Mouse (Mus musculus): ENCODE measurements around the gene Depdc1b. TPM values are rescaled to one million over a fixed set of nuclear protein-coding genes. Genes with fewer than 3 reads are reported as not detected.

Gene Depdc1b
- polyA plus RNA-seq, 1 experiment: 3.7 TPM

DNA sequence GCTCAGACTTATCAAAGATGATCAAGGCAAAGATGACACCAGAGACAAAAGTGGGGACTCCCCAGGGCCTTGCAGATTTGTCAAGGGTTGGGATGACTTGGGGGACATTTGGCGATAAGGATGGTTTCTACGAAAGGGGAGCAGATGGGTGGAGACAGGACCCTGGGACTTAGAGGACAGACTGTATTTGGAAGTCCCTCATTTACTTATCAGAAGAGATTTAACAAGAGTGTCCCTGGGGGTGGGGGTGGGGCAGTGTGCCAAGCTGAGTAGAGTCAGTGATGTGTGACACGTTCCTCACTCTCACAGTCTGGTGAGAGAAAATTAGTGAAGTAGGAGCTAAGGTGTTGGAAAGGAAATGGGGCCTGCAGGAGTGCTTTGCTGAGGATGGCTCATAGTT, 42.1 kb downstream of the Depdc1b start:
- H3K36me3 ChIP-seq (ENCODE audit: control insufficient read depth, insufficient read depth): no peaks in the 10 kb centered on the region
- H3K27me3 ChIP-seq (ENCODE audit: control insufficient read depth, insufficient read depth, insufficient read length): no peaks in the 10 kb centered on the region
- H3K79me2 ChIP-seq (ENCODE audit: control insufficient read depth, insufficient read depth): no peaks in the 10 kb centered on the region
- H3ac ChIP-seq (ENCODE audit: control insufficient read depth, insufficient read length): no peak overlapping the region
- no peak overlapping the region for H3K4me2 ChIP-seq (ENCODE audit: low read depth)
- TF ChIP-seq TCF12 (IDR thresholded peaks at IDR 0.05; ENCODE audit: insufficient read depth, poor library complexity, severe bottlenecking): no peak
- TF ChIP-seq USF1 (IDR thresholded peaks at IDR 0.05; ENCODE audit: low read depth): no peak
- TF ChIP-seq POLR2A (IDR thresholded peaks at IDR 0.05; ENCODE audit: insufficient read length, low read depth): no peak
- TF ChIP-seq REST (IDR thresholded peaks at IDR 0.05; ENCODE audit: insufficient read depth, insufficient read length): no peak
- TF ChIP-seq E2F4 (IDR thresholded peaks at IDR 0.05; ENCODE audit: insufficient read depth): no peak
- TF ChIP-seq MAX (IDR thresholded peaks at IDR 0.05; ENCODE audit: low read depth): no peak
- TF ChIP-seq POLR2AphosphoS2 (IDR thresholded peaks at IDR 0.05; ENCODE audit: insufficient read length, low read depth): no peak
- TF ChIP-seq CEBPB (IDR thresholded peaks at IDR 0.05; ENCODE audit: insufficient read depth, poor library complexity, severe bottlenecking): no peak
- TF ChIP-seq TCF3 (IDR thresholded peaks at IDR 0.05; ENCODE audit: insufficient read length, low read depth): no peak
- no peak for TF ChIP-seq SRF (IDR thresholded peaks at IDR 0.05; ENCODE audit: control insufficient read depth, insufficient read length, low read depth)
- H3K4me3 ChIP-seq: no peak overlapping the region

DNA sequence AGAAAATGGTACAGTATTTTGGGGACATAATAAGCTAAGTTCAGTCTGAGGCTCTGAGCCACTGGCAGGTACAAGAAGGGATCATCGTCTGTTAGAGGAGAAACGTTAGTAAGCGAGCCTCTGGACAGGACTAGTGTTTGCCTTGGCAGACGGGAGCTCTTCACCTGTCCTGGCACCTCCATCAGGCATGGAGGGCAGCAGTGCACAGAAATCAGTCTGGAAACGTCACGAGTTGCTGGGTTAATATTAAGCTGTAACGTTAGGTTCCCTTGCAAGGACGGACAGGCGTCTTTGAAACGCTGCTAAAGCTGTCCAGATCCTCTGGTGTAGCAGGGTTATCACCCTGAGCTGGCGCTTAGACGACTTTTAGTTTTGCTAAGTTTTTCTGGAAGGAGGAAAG, 51.4 kb downstream of the Depdc1b start:
- TF ChIP-seq MYOG (IDR thresholded peaks at IDR 0.05; ENCODE audit: control insufficient read depth in 1 of 3, insufficient read depth in 1 of 3, insufficient read length in 2 of 3, low read depth in 2 of 3) (no peak), POLR2AphosphoS2 (IDR thresholded peaks at IDR 0.05; ENCODE audit: insufficient read length, low read depth) (no peak), POLR2A (IDR thresholded peaks at IDR 0.05; ENCODE audit: insufficient read length, low read depth) (no peak), E2F4 (IDR thresholded peaks at IDR 0.05; ENCODE audit: insufficient read depth) (no peak), MAX (IDR thresholded peaks at IDR 0.05; ENCODE audit: low read depth) (no peak), TCF12 (IDR thresholded peaks at IDR 0.05; ENCODE audit: insufficient read depth, poor library complexity, severe bottlenecking) (no peak), MYOD1 (IDR thresholded peaks at IDR 0.05; ENCODE audit: control insufficient read depth in 1 of 3, insufficient read length in 2 of 3, low read depth in 2 of 3) (no peak), TCF3 (IDR thresholded peaks at IDR 0.05; ENCODE audit: insufficient read length, low read depth) (no peak), SRF (IDR thresholded peaks at IDR 0.05; ENCODE audit: control insufficient read depth, insufficient read length, low read depth) (no peak), CEBPB (IDR thresholded peaks at IDR 0.05; ENCODE audit: insufficient read depth, poor library complexity, severe bottlenecking) (no peak), REST (IDR thresholded peaks at IDR 0.05; ENCODE audit: insufficient read depth, insufficient read length) (no peak), USF1 (IDR thresholded peaks at IDR 0.05; ENCODE audit: low read depth) (no peak)
- Histone ChIP-seq H3ac (ENCODE audit: control insufficient read depth, insufficient read length) (no peak overlapping the region), H3K4me3 (no peak overlapping the region), H3K79me2 (ENCODE audit: control insufficient read depth, insufficient read depth) (no peaks in the 10 kb centered on the region), H3K36me3 (ENCODE audit: control insufficient read depth, insufficient read depth) (no peaks in the 10 kb centered on the region), H3K4me2 (ENCODE audit: low read depth) (no peak overlapping the region), H3K27me3 (ENCODE audit: control insufficient read depth, insufficient read depth, insufficient read length) (no peaks in the 10 kb centered on the region)

DNA sequence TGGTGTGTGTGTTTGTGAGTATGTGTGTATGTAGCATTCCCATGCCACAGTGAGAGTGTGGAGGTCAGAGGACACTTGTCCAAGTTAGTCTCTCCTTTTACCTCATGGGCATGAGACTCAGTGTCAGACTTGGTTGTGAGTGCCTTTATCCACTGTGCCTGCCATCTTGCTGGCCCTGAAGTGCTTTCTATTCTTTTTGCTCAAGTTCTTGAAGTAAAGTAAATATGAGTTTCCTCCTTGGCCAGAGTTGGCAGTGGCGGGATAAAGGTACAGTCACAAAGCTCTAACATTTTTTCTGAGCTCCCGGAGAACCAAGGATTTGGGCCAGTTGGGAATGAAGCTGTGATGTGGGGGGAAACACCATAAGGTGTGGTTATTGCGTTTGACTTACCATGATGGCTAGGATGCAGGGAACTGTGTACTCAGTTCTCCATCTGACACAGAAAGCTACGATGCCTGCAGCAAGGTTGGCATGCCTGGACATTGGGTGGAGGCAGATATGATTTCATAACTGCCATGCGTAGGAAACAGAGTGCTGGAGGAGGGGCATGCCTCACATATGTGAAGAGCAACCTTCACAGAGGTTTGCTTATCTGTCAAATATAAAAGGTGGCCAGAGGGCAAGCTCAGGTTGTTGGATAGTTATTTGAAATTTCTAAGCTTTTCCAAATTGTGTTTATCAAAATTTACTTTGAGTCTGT, 54.3 kb downstream of the Depdc1b start:
- H3K79me2 ChIP-seq (ENCODE audit: control insufficient read depth, insufficient read depth): no peaks in the 10 kb centered on the region
- TF ChIP-seq POLR2AphosphoS2 (IDR thresholded peaks at IDR 0.05; ENCODE audit: insufficient read length, low read depth) (no peak), TCF12 (IDR thresholded peaks at IDR 0.05; ENCODE audit: insufficient read depth, poor library complexity, severe bottlenecking) (no peak), TCF3 (IDR thresholded peaks at IDR 0.05; ENCODE audit: insufficient read length, low read depth) (no peak), MAX (IDR thresholded peaks at IDR 0.05; ENCODE audit: low read depth) (no peak), MYOD1 (IDR thresholded peaks at IDR 0.05; ENCODE audit: control insufficient read depth in 1 of 3, insufficient read length in 2 of 3, low read depth in 2 of 3) (no peak), REST (IDR thresholded peaks at IDR 0.05; ENCODE audit: insufficient read depth, insufficient read length) (no peak), POLR2A (IDR thresholded peaks at IDR 0.05; ENCODE audit: insufficient read length, low read depth) (no peak), MYOG (IDR thresholded peaks at IDR 0.05; ENCODE audit: control insufficient read depth in 1 of 3, insufficient read depth in 1 of 3, insufficient read length in 2 of 3, low read depth in 2 of 3) (no peak), USF1 (IDR thresholded peaks at IDR 0.05; ENCODE audit: low read depth) (no peak), E2F4 (IDR thresholded peaks at IDR 0.05; ENCODE audit: insufficient read depth) (no peak), SRF (IDR thresholded peaks at IDR 0.05; ENCODE audit: control insufficient read depth, insufficient read length, low read depth) (no peak), CEBPB (IDR thresholded peaks at IDR 0.05; ENCODE audit: insufficient read depth, poor library complexity, severe bottlenecking) (no peak)

DNA sequence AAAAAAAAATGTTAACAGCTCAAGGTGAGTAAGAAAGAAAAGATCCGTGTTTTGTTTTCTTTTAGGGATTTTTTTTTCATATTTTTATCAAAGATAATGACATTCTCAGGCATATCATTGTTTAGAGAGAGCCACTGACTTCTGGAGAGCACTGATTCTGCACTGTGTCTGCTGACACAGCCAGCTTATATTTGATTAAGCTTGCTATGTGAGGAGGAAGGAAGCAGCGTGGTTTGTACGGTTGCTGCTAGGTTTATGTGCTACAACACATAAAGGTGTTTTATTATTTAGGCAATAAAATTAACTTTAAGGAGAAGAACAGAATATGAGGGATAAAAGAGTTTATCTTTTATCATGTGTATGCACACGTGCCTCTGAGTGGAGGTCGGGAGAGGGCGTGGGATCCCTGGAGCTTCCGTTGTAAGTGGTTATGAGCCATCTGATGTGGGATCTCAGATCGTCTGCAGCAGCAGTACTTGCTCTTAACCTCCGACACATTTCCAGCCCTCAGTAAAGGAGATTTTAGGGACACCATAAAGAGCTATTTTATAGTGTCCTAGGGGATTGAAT, 55.3 kb downstream of the Depdc1b start:
- no peak for TF ChIP-seq MAX (IDR thresholded peaks at IDR 0.05; ENCODE audit: low read depth)
- TF ChIP-seq E2F4 (IDR thresholded peaks at IDR 0.05; ENCODE audit: insufficient read depth): no peak
- Histone ChIP-seq H3K27me3 (ENCODE audit: control insufficient read depth, insufficient read depth, insufficient read length) (no peaks in the 10 kb centered on the region), H3K79me2 (ENCODE audit: control insufficient read depth, insufficient read depth) (no peaks in the 10 kb centered on the region), H3K4me2 (ENCODE audit: low read depth) (no peak overlapping the region), H3ac (ENCODE audit: control insufficient read depth, insufficient read length) (no peak overlapping the region), H3K36me3 (ENCODE audit: control insufficient read depth, insufficient read depth) (no peaks in the 10 kb centered on the region), H3K4me3 (no peak overlapping the region)

More for the DNA sequence above, 54.3 kb downstream of the Depdc1b start:
- H3K36me3 ChIP-seq (ENCODE audit: control insufficient read depth, insufficient read depth): no peaks in the 10 kb centered on the region
- H3ac ChIP-seq (ENCODE audit: control insufficient read depth, insufficient read length): no peak overlapping the region
- H3K4me2 ChIP-seq (ENCODE audit: low read depth): no peak overlapping the region
- no peaks in the 10 kb centered on the region for H3K27me3 ChIP-seq (ENCODE audit: control insufficient read depth, insufficient read depth, insufficient read length)
- no peak overlapping the region for H3K4me3 ChIP-seq

DNA sequence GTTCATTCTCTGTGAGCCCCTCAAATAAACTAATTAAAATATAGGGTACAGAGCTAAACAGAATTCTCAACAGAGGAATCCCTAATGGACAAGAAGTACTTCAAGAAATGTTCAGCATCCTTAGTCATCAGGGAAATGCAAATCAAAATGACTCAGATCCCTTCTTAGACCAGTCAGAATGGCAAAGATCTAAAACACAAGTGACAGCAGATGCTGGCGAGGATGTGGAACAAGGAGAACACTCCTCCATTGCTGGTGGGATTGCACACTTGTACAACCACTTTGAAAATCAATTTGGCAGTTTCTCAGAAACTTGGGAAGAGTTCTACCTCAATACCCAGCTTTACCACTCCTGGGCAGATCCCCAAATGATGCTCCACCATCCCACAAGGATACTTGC, 57.1 kb downstream of the Depdc1b start:
- Histone ChIP-seq H3K79me2 (ENCODE audit: control insufficient read depth, insufficient read depth) (no peaks in the 10 kb centered on the region), H3K36me3 (ENCODE audit: control insufficient read depth, insufficient read depth) (no peaks in the 10 kb centered on the region), H3K4me3 (no peak overlapping the region), H3K27me3 (ENCODE audit: control insufficient read depth, insufficient read depth, insufficient read length) (no peaks in the 10 kb centered on the region), H3ac (ENCODE audit: control insufficient read depth, insufficient read length) (no peak overlapping the region), H3K4me2 (ENCODE audit: low read depth) (no peak overlapping the region)
- no peak for TF ChIP-seq TCF12 (IDR thresholded peaks at IDR 0.05; ENCODE audit: insufficient read depth, poor library complexity, severe bottlenecking)

Data from myocyte (in vitro differentiated cells).